Mouse (Mus musculus) adrenal gland, adult 18-20 months (tissue): Measurements from ENCODE around the gene Rpl27. TPM values are rescaled to one million over a fixed set of nuclear protein-coding genes. Genes with fewer than 3 reads are reported as not detected.
"Not testable (repeated sequence)": the region's sequence is repeated elsewhere in the genome, so short reads cannot be mapped to it uniquely, and the experiment has no call there.

Source experiments
- DNase-seq, 2 experiments: peaks; one replicate each; pipeline ENCODE4 v3.0.0; 2021 to 2022; ENCODE audit warnings: low spot score in 2 of 2
- total RNA-seq, 2 experiments: library from RNA; stranded (reverse); gene quantifications; 1 replicate in 1 of 2; 2 replicates in 1 of 2; pipeline ENCODE4 v1.2.3; 2021

Gene Rpl27
- total RNA-seq, 2 experiments from 2014 or later, result 68.8 to 83.9 TPM

- DNase-seq, result not testable (repeated sequence)
Measured at GRCm38 (mm10) chr11:101446860-101447259, 4.8 kb downstream of the Rpl27 start.

- no peak for DNase-seq
Measured at GRCm38 (mm10) chr11:101447786-101448185, 5.7 kb downstream of the Rpl27 start.

- DNase-seq, result peak; percentile 68 to 69
Measured at GRCm38 (mm10) chr11:101448274-101448746, 6.2 kb downstream of the Rpl27 start, which contains the start of gene Ifi35. TSS of gene Ifi35 (plus strand) at chr11:101448407.

GRCm38 (mm10) chr11:101448899-101449298 lies 6.8 kb downstream of the Rpl27 start:
- DNase-seq, result no peak

- DNase-seq, result not testable (repeated sequence)
Measured at GRCm38 (mm10) chr11:101449596-101449995, 7.5 kb downstream of the Rpl27 start.

GRCm38 (mm10) chr11:101450394-101450793 lies 8.3 kb downstream of the Rpl27 start:
- no peak for DNase-seq

GRCm38 (mm10) chr11:101451536-101451935 lies 9.4 kb downstream of the Rpl27 start:
- no peak for DNase-seq

GRCm38 (mm10) chr11:101452093-101452774 lies 10.1 kb downstream of the Rpl27 start:
- DNase-seq, result no peak

GRCm38 (mm10) chr11:101454702-101455101 lies 12.6 kb downstream of the Rpl27 start:
- no peak for DNase-seq

GRCm38 (mm10) chr11:101455627-101456026 lies 13.5 kb downstream of the Rpl27 start:
- DNase-seq, result no peak

- no peak for DNase-seq
Measured at GRCm38 (mm10) chr11:101457631-101458030, 15.5 kb downstream of the Rpl27 start.

- DNase-seq, result no peak
Measured at GRCm38 (mm10) chr11:101458217-101458616, 16.1 kb downstream of the Rpl27 start.

- DNase-seq, result no peak
Measured at GRCm38 (mm10) chr11:101459716-101460115, 17.6 kb downstream of the Rpl27 start.

GRCm38 (mm10) chr11:101460321-101460720 lies 18.2 kb downstream of the Rpl27 start:
- DNase-seq, result no peak

- DNase-seq, result no peak
Measured at GRCm38 (mm10) chr11:101462141-101462540, 20.0 kb downstream of the Rpl27 start.

- DNase-seq, result no peak
Measured at GRCm38 (mm10) chr11:101462583-101463440, 20.7 kb downstream of the Rpl27 start.

GRCm38 (mm10) chr11:101464211-101465100 lies 22.4 kb downstream of the Rpl27 start, which contains the start of gene Rnd2:
TSS of gene Rnd2 (plus strand) at chr11:101464999.
- peak; percentile 35 to 40 for DNase-seq

GRCm38 (mm10) chr11:101465101-101465868 lies 23.2 kb downstream of the Rpl27 start:
- DNase-seq, result peak; percentile 64 to 70

GRCm38 (mm10) chr11:101465869-101466551 lies 23.9 kb downstream of the Rpl27 start, which contains the start of gene Vat1:
TSS of gene Vat1 (minus strand) at chr11:101466230.
- peak; percentile 72 to 79 for DNase-seq
